Mouse (Mus musculus) liver, postnatal 0 days (tissue): ENCODE results near the gene Klk8. TPM values are rescaled to one million over a fixed set of nuclear protein-coding genes. Genes with fewer than 3 reads are reported as not detected.

Source experiments
- ATAC-seq: fragments of 200-750 bp; cut with Nextera tagmentation; 2 replicates; pipeline ENCODE4 v1.8.0; 2017; ENCODE audit warnings: mild to moderate bottlenecking, moderate library complexity
- DNase-seq: peaks from one replicate; pipeline ENCODE4 v3.0.0-alpha.2; 2016
- H3K27ac ChIP-seq: fragments of 300-500 bp; sonication (generic); 2 replicates; pipeline ENCODE4 v1.5.1; 2014; ENCODE audit warnings: antibody characterized with exemption, moderate library complexity, mild to moderate bottlenecking, low read depth
- H3K27me3 ChIP-seq: fragments of 300-500 bp; sonication (generic); 2 replicates; pipeline ENCODE4 v1.6.1; 2014; ENCODE audit warnings: low read length, control low read depth, mixed read lengths; ENCODE audit not compliant: insufficient read depth
- H3K36me3 ChIP-seq: fragments of 300-500 bp; sonication (generic); replicated peaks from 2 replicates; pipeline ENCODE4 v1.6.1; 2014; ENCODE audit warnings: mild to moderate bottlenecking, control low read depth, low read length, moderate library complexity, mixed read lengths; ENCODE audit not compliant: insufficient read depth
- H3K4me1 ChIP-seq: fragments of 300-500 bp; sonication (generic); 2 replicates; pipeline ENCODE4 v1.6.1; 2014; ENCODE audit warnings: antibody characterized with exemption, mild to moderate bottlenecking, control low read depth; ENCODE audit not compliant: insufficient read depth
- H3K4me2 ChIP-seq: fragments of 300-500 bp; sonication (generic); 2 replicates; pipeline ENCODE4 v1.6.1; 2014; ENCODE audit warnings: low read depth, mild to moderate bottlenecking, low read length, moderate library complexity, mixed read lengths
- H3K4me3 ChIP-seq: fragments of 300-500 bp; sonication (generic); 2 replicates; pipeline ENCODE4 v1.5.1; 2014; ENCODE audit warnings: low read depth, low read length
- H3K9ac ChIP-seq: fragments of 300-500 bp; sonication (generic); replicated peaks from 2 replicates; pipeline ENCODE4 v1.6.1; 2014; ENCODE audit warnings: mild to moderate bottlenecking, moderate library complexity
- H3K9me3 ChIP-seq: fragments of 300-500 bp; sonication (generic); 2 replicates; pipeline ENCODE4 v1.6.1; 2016; ENCODE audit warnings: mild to moderate bottlenecking, control low read depth, low read length, mixed read lengths
- CTCF ChIP-seq: sonication (generic); IDR thresholded peaks from 2 replicates; pipeline ENCODE4 v1.5.1; 2016; ENCODE audit warnings: antibody characterized with exemption, low read depth
- EP300 ChIP-seq: IDR thresholded peaks from 2 replicates; pipeline ENCODE4 v1.6.1; 2016; ENCODE audit warnings: antibody characterized with exemption, low read depth, mild to moderate bottlenecking
- WGBS: fragments of 180-500 bp; shearing (Covaris S2); extraction: QIAGEN DNeasy Blood & Tissue Kit; methylation state at CpG from one replicate; pipeline ENCODE4 v1.1.7; 2014; ENCODE audit not compliant: insufficient replicate concordance; 5-methylcytosine and 5-hydroxymethylcytosine counted together
- polyA plus RNA-seq: library from polyadenylated mRNA; unstranded; fragments of >200 nt; fragmentation: Nextera tagmentation; extraction: Ambion mirVana; gene quantifications from 2 replicates; pipeline ENCODE4 v1.2.1, GENCODE M21; 2015

Gene Klk8
- polyA plus RNA-seq, 1 experiment from 2014 or later: 2.2 TPM

- Histone ChIP-seq H3K9ac (no peak overlapping the region), H3K27ac (no peak overlapping the region), H3K27me3 (no peaks in the 10 kb centered on the region), H3K36me3 (no peaks in the 10 kb centered on the region), H3K4me1 (no peaks in the 10 kb centered on the region), H3K4me3 (no peak overlapping the region), H3K9me3 (no peaks in the 10 kb centered on the region), H3K4me2 (no peak overlapping the region)
- no peak for ATAC-seq
- 80% methylated on average over 6 of the region's 6 CpGs for WGBS
- TF ChIP-seq CTCF (no peak), EP300 (no peak)
- no peak for DNase-seq
Observed at GRCm38 (mm10) chr7:43771916-43772315, 25.5 kb upstream of the Klk8 start.

- no peaks in the 10 kb centered on the region for H3K27me3 ChIP-seq
- no peaks in the 10 kb centered on the region for H3K9me3 ChIP-seq
- no peaks in the 10 kb centered on the region for H3K4me1 ChIP-seq
- TF ChIP-seq CTCF: no peak
- TF ChIP-seq EP300: no peak
- no peaks in the 10 kb centered on the region for H3K36me3 ChIP-seq
- H3K9ac ChIP-seq: no peak overlapping the region
- no peak for DNase-seq
- no peak overlapping the region for H3K27ac ChIP-seq
- no peak overlapping the region for H3K4me2 ChIP-seq
- no peak overlapping the region for H3K4me3 ChIP-seq
- 71% methylated on average over 3 of the region's 3 CpGs for WGBS
- no peak for ATAC-seq
Observed at GRCm38 (mm10) chr7:43772901-43773300, 24.5 kb upstream of the Klk8 start.

- H3K9me3 ChIP-seq: no peaks in the 10 kb centered on the region
- WGBS: 83% methylated on average over 5 of the region's 5 CpGs
- TF ChIP-seq CTCF (no peak), EP300 (no peak)
- no peaks in the 10 kb centered on the region for H3K36me3 ChIP-seq
- H3K4me3 ChIP-seq: no peak within 1 kb of the TSS
- no peak within 1 kb of the TSS for H3K4me2 ChIP-seq
- ATAC-seq (no peak), DNase-seq (no peak)
- H3K27me3 ChIP-seq: no peaks in the 10 kb centered on the region
- H3K9ac ChIP-seq: no peak within 1 kb of the TSS
- no peaks in the 10 kb centered on the region for H3K4me1 ChIP-seq
- no peak within 1 kb of the TSS for H3K27ac ChIP-seq
Observed at GRCm38 (mm10) chr7:43774364-43774763, 23.0 kb upstream of the Klk8 start, which contains the start of gene Klk11. Gene Klk11 (plus strand): TSS chr7:43774604.

GRCm38 (mm10) chr7:43774802-43775201, 22.6 kb upstream of the Klk8 start:
- H3K27ac ChIP-seq: no peak overlapping the region

GRCm38 (mm10) chr7:43775311-43776057, 21.9 kb upstream of the Klk8 start:
- WGBS: 72% methylated on average over 7 of the region's 7 CpGs
- no peak for TF ChIP-seq EP300
- TF ChIP-seq CTCF: no peak
- H3K27ac ChIP-seq: no peak overlapping the region
- H3K4me3 ChIP-seq: no peak overlapping the region
- H3K4me1 ChIP-seq: no peaks in the 10 kb centered on the region
- ATAC-seq (no peak), DNase-seq (no peak)
- H3K4me2 ChIP-seq: no peak overlapping the region
- no peaks in the 10 kb centered on the region for H3K9me3 ChIP-seq
- H3K9ac ChIP-seq: no peak overlapping the region
- H3K27me3 ChIP-seq: no peaks in the 10 kb centered on the region
- H3K36me3 ChIP-seq: no peaks in the 10 kb centered on the region

More at GRCm38 (mm10) chr7:43774802-43775201, 22.6 kb upstream of the Klk8 start:
- no peak overlapping the region for H3K9ac ChIP-seq
- WGBS: 59% methylated on average over 6 of the region's 6 CpGs
- H3K9me3 ChIP-seq: no peaks in the 10 kb centered on the region
- no peak overlapping the region for H3K4me3 ChIP-seq
- no peaks in the 10 kb centered on the region for H3K27me3 ChIP-seq
- no peaks in the 10 kb centered on the region for H3K36me3 ChIP-seq
- no peak for DNase-seq
- no peak for TF ChIP-seq EP300
- no peak for TF ChIP-seq CTCF
- no peak for ATAC-seq
- no peak overlapping the region for H3K4me2 ChIP-seq
- no peaks in the 10 kb centered on the region for H3K4me1 ChIP-seq

GRCm38 (mm10) chr7:43776506-43776905, 20.9 kb upstream of the Klk8 start:
- Histone ChIP-seq H3K4me3 (no peak overlapping the region), H3K27me3 (no peaks in the 10 kb centered on the region), H3K4me2 (no peak overlapping the region), H3K4me1 (no peaks in the 10 kb centered on the region), H3K9me3 (no peaks in the 10 kb centered on the region), H3K9ac (no peak overlapping the region), H3K27ac (no peak overlapping the region), H3K36me3 (no peaks in the 10 kb centered on the region)
- ATAC-seq (no peak), DNase-seq (no peak)
- 67% methylated on average over 5 of the region's 5 CpGs for WGBS
- TF ChIP-seq EP300 (no peak), CTCF (no peak)
